Mouse (Mus musculus) brain, embryonic 14.5 days (tissue): ENCODE measurements around the gene Adcyap1. TPM values are rescaled to one million over a fixed set of nuclear protein-coding genes. Genes with fewer than 3 reads are reported as not detected.
A peak's percentile ranks its signal among the peaks of the same experiment; 100 is the strongest.

ENCODE experiments used
- DNase-seq: peaks from one replicate; pipeline ENCODE4 v3.0.0-alpha.2; 2011; ENCODE audit warnings: low read depth
- CTCF ChIP-seq: fragments of 200-500 bp; IDR thresholded peaks from 2 replicates; pipeline ENCODE4 v1.5.1; 2012; ENCODE audit warnings: inconsistent platforms, mild to moderate bottlenecking, moderate library complexity, borderline replicate concordance; ENCODE audit not compliant: insufficient read depth, insufficient read length; ENCODE audit errors: extremely low read depth
- POLR2A ChIP-seq: fragments of 200-500 bp; IDR thresholded peaks from 2 replicates; pipeline ENCODE4 v1.6.1; 2012; ENCODE audit warnings: mild to moderate bottlenecking, inconsistent platforms, borderline replicate concordance; ENCODE audit not compliant: poor library complexity, insufficient read depth, insufficient read length, severe bottlenecking; ENCODE audit errors: extremely low read depth
- polyA plus RNA-seq: library from polyadenylated mRNA; depleted of rRNA; stranded (reverse); fragments of >200 nt; gene quantifications from 2 replicates; pipeline ENCODE4 v1.2.3, GENCODE M21; 2012; rRNA removed

The Adcyap1 gene
- polyA plus RNA-seq, result 12.7 and 20.2 TPM in 2 replicates

GRCm38 (mm10) chr17:93198717-93199116 lies at the start of gene Adcyap1:
Adcyap1 (plus strand) TSS chr17:93199017.
- DNase-seq, result no peak
- no peak for TF ChIP-seq CTCF
- no peak for TF ChIP-seq POLR2A

DNA sequence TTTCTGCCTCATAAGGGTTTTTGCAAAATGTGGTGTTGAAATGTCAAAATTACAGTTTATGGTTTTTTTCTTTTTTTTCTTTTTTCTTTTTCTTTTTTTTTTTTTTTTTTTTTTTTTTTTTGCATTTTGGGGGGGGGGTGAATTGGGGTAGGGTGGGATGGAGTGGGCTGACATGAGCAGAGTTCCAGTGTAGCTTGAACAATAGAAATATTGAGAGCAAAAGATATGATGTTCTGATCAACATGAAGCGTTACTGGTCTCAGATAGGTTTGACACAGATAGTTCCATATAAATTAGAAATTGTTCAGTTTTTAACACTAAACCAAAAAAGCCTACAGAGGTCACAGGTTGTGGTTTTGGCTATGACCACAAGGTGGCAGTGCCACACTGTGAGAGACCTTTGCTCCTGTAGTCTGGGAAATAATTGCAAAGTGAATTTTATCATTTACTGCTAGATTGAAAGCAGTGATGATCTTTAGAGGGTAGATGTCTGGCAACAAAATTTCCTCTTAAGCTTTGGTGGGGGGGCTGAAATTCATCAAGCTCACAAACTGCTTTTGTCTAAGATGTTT lies 40.5 kb upstream of the Adcyap1 start:
- peak; percentile 77 for DNase-seq
- TF ChIP-seq POLR2A, result no peak
- TF ChIP-seq CTCF, result peak; percentile 85; the same call in 1 of the 2 replicates

GRCm38 (mm10) chr17:93169572-93169971 lies 29.2 kb upstream of the Adcyap1 start:
- TF ChIP-seq POLR2A (no peak), CTCF (no peak)
- DNase-seq, result no peak

GRCm38 (mm10) chr17:93196846-93197245 lies 2.0 kb upstream of the Adcyap1 start:
- TF ChIP-seq POLR2A (no peak), CTCF (no peak; the same call in 1 of the 2 replicates)
- DNase-seq, result peak; percentile 78

DNA sequence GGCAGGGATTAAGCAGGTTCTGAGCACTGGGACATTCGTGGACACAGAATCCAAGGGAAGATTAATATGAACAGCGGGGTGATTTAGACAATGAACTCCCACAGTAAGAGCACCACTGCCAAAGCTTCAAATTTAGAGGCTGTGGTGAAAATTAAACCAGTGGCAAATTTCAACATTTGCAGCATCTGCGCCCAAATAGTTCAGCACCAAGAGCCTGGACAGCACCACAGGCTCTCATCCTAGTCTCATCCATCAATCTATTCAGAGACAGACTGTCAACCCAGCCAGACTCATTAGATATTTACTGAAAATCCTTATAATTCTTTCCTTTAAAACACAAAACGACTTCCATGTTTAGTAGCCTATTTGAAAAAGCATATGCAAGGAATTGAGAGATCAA lies 604 bp upstream of the Adcyap1 start:
- peak; percentile 27 for DNase-seq
- no peak for TF ChIP-seq POLR2A
- TF ChIP-seq CTCF, result no peak

- TF ChIP-seq POLR2A (no peak), CTCF (no peak)
- peak; percentile 51 for DNase-seq
These were observed 401 bp downstream of the Adcyap1 start for GRCm38 (mm10) chr17:93199218-93199617.

- DNase-seq, result peak; percentile 37
These were observed 930 bp downstream of the Adcyap1 start for GRCm38 (mm10) chr17:93199747-93200146.

GRCm38 (mm10) chr17:93200386-93201264 lies 1.8 kb downstream of the Adcyap1 start:
- DNase-seq, result peak; percentile 43
- TF ChIP-seq CTCF (no peak), POLR2A (no peak)

More at GRCm38 (mm10) chr17:93199747-93200146, 930 bp downstream of the Adcyap1 start:
- TF ChIP-seq CTCF, result no peak
- no peak for TF ChIP-seq POLR2A

- peak; percentile 38 for DNase-seq
- no peak for TF ChIP-seq POLR2A
- TF ChIP-seq CTCF, result no peak
These were observed 2.6 kb downstream of the Adcyap1 start for GRCm38 (mm10) chr17:93201265-93201925.

DNA sequence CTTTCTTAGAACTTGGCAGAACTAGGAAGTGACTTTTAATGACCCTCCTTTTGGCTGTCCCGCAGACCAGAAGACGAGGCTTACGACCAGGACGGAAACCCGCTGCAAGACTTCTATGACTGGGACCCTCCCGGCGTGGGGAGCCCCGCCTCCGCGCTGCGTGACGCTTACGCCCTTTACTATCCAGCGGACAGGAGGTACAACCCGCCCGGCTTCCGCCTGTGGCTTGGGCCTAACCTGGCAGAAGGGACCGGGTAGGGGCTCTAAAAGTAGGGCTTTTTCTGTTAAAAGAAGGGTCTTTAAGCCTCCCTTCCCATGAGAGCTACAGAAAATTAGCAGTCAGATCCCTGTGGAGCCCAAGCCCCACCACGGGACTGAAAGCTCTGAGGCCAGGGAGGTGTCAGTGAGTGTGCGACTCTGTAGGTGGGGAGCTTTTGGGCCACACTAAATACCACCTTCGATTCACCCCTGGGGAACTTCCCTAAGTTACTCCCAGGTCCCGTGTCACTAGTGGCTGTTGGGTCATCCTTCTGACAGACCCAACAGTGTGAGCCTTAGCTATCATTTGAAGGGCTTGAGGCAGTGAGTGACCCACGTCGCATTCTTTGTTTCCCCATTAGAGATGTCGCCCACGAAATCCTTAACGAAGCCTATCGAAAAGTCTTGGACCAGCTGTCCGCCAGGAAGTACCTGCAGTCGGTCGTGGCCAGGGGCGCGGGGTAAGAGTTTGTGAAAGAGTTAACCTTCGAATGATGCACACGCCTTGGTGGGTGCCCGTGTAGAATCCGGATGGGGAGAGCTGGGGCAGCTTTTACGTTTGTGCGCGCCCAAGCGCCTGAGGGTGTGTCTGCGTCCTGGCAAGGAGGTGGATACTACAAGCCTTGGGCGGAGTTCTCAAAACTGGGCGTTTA lies 3.6 kb downstream of the Adcyap1 start:
- TF ChIP-seq CTCF, result no peak
- no peak for TF ChIP-seq POLR2A
- peak; percentile 72 for DNase-seq
